Mouse (Mus musculus) lung, postnatal 10 days (tissue): ENCODE data around the gene Trim8.
A peak's percentile ranks its signal among the peaks of the same experiment; 100 is the strongest.

ENCODE experiments used
- DNase-seq: peaks from one replicate; pipeline ENCODE4 v3.0.0; 2021

Trim8 gene

DNA sequence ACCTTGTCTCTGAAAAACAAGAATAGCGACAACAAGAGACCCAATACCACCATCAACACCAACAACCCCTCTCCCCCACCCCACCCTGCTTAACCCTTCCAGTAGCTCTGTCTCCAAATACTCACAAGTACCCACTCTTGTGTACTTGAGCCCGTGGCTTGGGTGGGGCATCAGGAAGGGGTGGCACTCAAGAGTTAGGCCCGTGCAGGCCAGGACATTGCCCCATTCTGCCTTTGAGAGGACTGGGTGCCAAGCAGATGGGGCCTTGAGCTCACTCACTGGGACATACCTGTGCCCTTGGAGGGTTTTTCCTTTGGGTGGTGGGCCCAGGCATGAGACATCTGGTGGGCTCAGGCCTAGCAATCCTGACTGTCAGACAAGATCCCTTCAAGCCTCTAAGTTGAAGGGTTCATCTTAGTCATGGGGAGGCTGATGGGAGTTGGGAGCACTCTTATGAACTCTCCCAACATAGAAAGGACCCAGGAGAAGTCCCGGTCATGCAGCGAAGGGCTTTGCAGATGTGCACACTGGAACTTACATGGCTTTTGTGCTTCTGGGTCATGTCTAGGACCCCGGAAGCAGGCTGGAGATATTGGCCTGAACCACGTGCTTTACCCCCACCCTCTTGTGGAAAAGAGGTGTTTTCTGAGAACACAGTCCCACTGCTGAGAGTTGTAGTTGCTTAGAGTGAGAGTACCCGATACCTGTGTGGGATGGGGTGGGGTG, 4.3 kb downstream of the Trim8 start:
- peak; percentile 54 for DNase-seq

DNA sequence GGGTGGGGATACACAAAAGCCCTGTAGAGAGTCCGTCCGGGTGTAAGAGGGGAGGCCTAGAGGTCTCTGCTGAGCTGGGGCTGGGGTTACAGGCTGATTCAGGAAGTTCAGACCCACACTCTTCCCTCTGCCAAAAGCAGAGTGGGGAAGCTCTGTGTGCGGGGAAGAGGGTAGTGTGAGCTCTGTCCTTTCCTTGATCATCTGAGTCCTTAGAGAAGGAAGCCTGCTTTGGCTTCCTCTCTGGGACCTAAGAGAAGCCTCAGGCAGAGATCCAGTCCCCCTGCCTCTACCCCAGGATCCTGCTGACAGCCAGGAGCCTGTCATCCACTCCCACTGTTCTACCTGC, 4.8 kb downstream of the Trim8 start:
- no peak for DNase-seq

DNA sequence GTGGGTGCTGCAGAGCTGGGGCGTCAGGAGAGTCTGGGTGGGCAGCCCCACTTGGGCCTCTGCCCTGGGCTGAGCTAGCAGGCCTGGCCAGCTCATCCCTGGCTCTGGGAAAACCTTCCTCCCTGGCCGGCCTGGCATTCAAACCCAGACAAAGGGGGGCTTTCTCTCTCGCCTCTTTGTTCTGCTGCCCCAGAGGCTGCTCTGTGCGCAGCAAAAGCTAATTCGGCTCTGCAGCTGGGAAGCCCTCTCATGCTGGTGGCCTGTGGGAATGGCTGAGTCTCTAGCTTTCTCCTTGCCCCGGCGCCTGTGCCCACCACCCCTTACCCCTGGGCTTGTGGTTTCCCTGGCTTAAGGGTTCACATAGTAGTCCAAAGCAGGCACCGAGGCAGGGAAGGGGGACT, 5.7 kb downstream of the Trim8 start:
- no peak for DNase-seq

DNA sequence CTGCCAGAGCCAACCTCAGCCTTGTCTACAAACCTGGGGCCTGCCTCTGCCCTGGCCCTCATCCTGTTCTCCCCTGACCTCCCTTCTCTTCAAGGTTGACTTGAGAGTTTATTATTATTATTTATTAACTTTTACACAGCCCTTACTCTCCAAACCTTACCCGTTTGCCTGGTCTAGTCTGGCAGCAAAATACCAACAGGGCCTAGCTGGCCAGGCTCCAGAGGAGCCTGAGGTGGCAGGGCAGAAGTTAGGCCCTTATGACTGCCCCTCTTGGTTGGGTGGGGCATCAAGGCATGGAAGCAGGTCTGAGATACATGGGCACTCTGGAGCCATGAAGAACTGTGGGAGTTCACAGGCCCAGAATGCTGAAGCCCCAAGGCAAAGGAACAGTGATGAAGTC, 6.3 kb downstream of the Trim8 start:
- DNase-seq: no peak

DNA sequence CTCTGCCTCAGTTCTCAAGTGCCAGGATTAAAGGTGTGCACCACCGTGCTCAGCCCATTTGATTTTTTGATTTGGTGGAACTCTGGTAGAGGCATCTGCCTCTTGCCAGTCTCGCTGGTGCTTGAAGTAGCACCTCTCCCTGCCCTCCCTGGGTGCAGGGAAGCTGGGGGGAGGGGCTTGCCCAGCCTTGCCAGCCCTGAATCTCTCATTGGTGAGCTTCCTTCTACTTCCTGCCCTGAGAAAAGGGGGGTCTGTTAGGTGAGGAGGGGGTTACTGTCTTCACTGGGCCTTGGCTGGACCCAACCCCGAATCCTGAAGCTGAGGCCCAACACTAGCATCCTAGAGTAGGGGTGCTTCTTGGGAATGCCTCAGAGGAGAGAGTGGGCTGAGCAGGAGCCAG, 7.2 kb downstream of the Trim8 start:
- DNase-seq: no peak

DNA sequence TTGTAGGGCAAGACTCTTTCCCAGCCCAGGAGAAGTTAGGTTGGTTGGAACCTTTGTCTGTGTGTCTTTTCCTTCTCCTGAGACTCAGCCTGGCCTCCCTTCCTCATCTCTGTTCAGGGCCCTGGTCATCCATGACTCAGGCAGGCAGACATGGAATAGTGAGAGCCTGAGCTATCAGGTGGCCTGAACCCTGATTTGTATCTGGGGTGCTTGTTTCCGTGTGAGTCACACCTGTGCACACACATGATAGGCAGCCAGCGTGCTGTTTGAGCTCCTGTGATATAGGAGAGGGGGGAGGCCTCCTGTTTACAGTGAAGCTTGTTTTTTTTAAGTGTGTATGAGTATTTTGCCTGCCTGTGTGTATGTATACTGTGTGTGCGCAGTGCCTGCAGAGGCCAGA, 7.7 kb downstream of the Trim8 start:
- DNase-seq: no peak

DNA sequence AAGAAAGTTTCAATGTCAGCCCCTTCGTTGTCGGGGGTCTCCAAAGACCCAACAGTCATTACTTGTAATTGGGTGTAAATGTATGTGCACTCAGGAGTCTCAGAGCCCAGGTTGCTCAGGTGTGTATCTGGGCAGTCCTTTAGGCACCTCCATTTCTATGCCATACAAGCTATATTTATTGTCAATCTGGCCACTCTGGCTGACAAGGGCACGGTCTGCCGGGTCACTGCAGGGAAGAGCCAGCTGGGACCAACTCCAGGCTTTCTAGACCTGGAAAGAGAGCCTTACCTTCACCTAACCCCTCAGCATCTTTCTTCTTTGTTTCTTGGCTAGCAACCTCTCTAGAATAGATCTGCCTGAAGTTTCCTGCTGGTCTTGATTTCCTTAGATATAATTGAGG, 8.2 kb downstream of the Trim8 start:
- no peak for DNase-seq

DNA sequence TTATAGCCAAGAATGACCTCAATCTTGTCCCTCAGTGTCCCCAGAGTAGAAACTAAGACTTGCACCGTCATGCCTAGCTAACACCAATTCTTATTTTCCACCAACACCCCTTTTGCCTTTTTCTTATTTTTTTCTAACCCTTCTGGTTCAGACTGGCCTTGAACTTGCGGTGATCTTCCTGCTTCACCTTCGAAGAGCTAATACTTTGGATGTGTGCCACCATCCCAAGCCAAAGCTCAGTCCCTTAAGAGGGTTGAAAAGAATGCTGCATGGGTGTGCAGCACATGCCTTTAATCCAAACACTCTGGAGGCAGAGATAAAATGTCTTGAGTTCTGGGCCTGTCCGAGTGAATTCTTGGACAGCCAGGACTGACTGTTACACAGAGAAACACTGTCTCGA, 8.9 kb downstream of the Trim8 start:
- no peak for DNase-seq

DNA sequence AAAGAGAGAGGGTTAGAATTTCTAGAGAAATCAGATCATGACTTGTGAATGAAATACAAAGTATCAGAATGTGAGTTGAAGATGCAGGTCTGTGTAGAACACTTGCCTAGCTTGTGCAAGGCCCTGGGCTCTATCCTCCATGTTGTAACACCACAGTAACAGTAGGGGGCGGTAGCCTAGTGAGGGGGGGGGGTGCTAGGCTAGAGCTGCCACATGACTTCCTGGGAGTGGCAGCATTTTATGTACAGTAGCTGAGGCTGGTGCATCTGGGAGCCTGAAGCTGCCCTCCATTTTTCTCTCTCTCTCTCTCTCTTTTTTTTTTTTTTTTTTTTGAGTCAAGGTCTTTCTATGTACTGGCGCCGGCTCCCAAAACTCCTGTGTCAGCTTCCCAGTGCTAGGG, 9.3 kb downstream of the Trim8 start:
- peak; percentile 63 for DNase-seq

DNA sequence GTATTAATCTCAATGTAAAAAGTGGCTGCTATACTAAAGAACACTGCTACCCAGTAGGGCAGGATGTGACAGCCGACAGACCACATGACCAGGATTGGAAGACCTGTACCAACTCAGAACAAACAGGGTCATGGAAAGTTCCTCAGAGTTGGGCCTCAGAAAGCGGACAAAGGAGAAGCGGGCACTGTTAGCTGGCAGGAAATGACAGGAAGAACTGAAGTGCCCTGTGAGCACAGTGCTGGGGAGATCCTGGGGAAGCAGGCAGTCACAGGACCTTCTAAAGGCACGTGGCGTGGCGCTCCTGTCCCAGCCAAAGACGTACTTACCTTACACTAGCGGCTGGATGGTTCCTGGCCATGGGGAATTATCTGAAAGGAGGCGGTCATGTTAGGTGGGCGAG, 9.8 kb downstream of the Trim8 start:
- peak; percentile 66 for DNase-seq

DNA sequence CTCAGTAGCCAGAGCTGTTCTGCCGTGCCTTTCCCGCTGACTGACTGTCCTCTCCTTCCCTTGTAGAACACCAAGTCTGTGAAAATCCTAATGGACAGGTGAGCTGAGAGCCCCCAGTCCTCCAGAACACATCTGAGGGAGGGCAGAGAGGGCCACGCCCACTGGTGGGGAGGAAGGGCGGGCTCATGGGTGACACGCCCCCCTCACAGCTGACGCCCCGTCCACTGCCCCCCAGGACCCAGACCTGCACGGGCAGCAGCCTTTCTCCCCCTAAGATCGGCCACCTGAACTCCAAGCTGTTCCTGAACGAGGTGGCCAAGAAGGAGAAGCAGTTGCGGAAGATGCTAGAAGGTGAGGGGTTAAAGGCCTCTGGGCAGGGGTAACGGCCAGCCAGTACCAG, 12.9 kb downstream of the Trim8 start:
- no peak for DNase-seq

DNA sequence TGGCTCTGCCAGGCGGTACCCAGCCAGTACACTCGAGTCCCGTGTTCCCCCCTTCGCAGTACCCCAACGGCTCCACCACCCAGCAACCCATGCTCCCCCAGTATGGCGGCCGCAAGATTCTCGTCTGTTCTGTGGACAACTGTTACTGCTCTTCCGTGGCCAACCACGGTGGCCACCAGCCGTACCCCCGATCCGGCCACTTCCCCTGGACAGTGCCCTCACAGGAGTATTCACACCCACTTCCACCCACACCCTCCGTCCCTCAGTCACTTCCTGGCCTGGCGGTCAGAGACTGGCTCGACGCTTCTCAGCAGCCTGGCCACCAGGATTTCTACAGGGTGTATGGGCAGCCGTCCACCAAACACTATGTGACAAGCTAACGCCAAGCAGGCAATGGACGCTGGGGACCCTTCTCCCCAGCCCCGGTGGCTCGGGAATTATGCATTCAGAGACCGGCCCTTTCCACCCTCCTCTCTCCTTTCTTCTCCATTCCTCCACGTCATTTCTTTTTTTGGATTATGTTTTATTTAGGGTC, 13.9 kb downstream of the Trim8 start:
- DNase-seq: no peak

DNA sequence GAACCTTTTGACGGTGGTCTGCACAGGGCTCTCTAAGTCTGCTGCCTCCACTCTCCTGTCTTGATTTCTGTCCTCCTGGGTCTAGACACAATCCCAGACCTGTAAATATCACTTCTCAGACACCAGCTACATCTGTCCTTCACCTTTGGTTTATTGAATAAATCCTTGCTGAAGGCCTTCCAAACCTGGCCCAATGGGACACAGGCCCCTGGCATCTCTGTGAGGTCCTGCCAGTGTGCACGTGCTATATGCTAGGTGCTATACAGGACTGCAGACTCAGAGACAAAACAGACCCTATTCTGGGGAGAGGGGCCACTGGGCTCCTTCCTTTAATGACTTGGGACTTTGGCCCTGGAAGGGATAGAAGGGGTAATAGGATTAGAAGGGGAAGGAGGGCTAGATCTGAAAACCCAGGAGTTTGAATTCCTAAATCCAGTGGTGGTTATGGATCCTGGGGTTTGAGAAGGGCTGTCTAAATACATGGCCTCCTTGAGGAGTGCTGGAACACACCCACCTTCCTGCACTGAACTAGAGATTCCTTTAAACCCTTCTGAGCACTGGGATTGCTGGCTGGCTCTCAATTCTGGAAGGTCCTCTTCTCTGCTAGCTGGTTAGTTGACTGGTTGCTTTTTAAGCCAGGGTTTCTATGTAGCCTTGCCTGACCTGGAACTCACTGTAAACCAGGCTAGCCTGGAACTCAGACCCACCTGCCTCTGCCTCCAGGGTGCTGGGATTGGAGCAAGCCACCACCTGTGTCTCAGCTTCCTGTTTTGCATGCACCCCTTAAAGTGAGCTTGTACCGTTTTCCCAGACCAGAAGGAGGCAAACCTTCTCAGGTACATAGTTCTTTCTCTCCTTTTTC, 15.4 kb downstream of the Trim8 start:
- no peak for DNase-seq

DNA sequence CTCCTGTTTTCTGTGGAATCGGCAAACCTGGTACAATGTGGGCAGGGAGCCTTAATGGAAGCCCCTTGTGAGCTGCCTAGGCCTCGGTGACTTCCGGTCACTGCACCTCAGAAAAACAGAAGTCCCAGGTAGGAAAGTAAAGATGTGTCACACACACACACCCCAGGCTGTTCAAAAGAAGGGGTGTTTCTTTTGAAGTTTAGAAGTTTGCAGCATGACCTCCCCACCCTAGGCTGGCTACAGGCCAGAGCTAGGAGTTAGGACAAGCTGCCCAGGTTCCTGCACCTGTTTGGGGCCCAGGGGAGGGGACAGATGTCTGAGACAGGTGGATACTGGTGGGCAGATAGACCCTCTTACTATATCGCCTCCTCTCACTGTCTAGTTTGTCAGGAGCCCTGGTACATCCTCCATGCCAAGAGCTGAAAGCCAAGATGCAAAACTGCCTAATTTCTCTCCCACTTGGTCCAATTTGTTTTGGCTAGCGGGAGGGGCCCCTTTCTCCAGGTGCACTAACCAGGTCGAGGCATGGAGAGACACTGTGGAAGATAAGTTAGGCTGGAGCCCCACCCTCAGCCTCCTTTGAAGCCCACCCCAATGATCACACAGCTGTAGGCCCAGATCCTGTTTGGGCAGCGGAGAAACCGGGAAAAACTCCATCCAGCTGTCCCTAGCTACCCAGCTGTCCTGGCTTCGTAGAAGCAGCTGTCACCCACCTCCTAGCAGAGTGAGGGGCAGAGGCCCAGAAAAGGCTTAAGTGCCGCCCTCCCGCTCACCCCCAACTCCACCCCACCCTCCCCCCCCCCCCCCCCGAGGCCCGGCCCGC, 16.2 kb downstream of the Trim8 start:
- DNase-seq: peak; percentile 64

DNA sequence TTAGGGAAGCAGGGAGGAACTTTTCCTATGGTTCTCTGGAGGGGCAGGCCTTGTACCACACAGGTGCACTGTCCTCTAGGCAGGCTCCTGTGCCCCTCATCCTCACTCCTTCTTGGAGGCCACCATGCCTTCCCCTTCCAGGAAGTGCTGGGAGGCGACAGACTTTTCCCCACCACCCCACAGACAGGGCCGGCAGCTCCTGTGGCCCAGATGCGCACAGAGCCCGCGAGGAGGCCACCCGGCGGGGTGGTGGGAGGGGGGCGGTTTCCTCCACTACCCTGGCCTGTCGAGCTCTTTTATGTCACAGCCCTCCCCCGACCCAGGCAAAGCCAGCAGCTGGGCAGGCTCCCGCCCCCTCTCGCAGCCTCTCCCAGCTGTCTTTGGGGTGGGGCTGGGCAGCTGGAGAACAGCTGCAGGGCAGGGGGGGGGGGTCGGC, 16.9 kb downstream of the Trim8 start:
- peak; percentile 87 for DNase-seq

DNA sequence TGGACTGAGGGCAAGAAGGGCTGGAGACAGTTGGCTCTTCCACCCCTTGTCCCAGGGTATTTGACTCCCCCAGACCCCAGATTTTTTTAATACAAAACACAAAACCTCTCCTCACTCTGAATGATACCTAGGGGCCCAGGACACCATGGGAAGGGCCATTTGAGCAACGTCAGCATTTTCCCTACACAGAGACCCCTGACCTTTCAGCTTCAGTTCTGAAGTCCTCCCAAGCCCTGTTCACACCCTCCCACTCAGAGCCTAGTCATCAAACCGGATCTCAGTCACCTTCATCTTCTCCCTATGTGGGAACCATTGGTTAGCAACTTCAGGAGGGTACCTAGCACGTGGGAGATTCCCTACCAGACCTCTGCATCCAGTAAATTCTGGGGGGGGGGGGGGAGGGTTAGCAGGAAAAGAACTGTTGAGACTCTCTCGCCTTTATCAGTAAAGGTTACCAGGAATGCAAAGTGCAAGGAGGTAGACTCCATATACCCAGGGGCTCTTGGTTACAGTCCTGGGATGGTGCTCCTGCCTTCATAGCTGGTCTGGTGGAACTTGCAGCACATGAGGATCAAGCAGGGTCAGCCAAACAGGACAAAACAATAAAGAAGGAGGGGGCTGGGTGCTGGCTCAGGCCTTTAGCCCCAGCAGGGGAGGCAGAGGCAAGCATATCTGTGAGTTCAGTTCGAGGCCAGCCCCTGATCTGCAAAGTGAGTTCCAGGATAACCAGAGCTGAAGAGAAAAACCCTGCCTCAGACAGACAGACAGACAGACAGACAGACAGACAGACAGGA, 17.5 kb downstream of the Trim8 start:
- DNase-seq: no peak

DNA sequence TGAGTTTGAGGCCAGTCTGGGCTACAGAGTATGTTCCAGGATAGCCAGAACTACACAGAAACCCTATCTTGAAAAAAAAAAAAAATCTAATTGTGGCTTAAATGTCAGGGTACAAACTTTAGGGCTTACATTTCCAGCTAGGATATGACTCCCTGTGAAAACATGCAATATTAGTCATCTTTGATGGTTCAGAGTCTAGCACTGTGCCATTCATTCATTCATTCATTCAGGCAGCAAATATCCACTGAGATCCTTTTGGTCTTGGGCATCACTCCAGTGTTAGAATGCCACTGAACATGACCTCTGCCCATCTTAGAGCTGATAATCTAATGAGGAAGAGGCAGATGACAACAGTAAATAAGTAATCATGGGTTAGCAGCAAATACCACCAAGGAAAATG, 20.2 kb downstream of the Trim8 start:
- no peak for DNase-seq

DNA sequence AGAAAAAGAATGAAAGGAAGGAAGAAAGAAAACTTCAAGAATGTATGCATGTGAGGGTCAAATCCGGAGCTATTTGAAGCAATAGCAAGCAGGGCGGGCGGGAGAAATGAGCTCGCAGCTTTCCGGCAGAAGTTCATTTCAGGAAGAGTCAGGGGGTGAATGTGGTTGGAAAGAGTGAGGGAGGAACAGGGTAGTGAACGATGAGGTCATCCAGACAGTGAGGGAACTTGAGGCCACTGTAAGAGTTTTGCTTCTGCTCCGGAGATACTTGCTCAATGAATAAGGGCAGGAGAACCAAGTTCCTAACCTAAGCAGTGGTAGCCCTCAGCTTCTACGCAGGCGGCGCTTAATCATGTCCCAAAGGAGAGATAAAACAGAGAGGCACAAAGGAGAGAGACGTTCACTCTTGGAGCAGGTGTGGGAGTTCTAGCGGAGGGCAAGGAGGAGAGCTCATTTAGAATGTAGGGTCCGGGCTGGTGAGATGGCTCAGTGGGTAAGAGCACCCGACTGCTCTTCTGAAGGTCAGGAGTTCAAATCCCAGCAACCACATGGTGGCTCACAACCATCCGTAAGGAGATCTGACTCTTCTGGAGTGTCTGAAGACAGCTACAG, 21.0 kb downstream of the Trim8 start:
- peak; percentile 64 for DNase-seq

DNA sequence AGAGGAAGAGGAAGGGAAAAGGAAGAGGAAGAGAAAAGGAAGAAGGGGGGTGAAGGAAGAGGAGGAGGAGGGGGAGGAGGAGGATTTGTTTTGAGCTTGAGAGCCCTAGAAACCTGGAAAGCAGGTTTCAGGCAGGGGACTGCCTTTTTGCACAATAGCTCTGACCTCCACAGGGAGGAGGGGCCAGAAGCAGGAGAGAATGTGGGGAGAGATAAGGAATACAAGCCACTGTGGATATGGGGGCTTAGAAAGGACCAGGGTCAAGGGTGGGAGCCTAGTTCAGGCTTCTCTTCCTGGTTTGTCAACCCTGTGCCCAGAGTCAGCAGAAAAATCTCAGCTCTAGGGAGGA, 21.6 kb downstream of the Trim8 start:
- no peak for DNase-seq

DNA sequence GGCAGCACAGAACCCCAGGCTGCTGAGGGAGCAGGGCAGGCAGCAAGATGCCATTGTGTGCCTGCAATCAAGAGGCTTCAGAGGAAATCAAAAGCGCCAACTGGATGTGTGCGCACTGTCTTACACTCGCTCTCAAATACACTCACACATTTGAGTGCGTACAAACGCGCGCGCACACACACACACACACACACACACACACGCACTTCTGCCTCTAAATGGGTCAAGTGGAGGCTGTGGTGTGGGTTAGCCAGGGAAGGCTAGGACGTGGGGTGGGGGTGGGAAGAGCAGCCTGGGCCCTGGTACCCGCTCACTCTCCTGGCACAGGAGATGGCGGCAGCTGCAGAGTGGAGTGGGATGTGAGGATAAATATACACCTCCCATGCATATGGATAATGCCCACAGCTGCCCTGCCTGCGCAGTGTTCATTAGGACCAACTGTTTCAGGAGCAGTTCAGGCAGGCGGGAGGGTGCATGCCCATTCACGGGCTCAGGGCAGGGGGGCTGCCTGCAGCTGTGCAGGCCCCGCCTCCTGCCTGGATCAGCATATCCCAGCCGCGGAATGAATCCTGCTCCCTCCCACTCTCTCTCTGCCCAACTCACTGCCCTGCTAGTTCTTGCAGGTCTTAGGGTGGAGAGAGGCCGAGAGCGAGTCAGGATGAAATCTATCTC, 22.1 kb downstream of the Trim8 start:
- peak; percentile 86 for DNase-seq

DNA sequence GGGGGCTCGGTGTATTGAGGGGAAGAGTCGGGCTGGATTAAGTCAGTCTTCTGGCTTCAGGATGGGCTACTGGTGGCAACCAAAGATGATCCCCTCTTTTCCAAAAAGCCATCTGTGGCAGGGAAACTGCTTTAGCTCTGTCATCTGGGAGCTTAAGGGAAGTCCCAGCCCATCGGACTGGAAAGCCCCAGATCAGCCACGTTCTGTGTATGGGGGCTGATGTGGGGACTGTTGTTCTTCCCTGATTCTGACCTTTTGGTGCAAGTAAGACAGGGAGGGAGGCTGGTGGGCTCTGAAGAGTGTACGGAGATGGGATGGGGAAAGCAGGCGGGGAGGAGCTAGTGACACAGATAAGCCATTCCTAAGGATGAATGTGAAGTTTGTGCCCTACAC, 22.6 kb downstream of the Trim8 start:
- DNase-seq: no peak
